Mouse (Mus musculus): Measurements from ENCODE around the gene Tpmt.

GRCm38 (mm10) chr13:47013740-47014139, 30.8 kb downstream of the Tpmt start:
- no peak for TF ChIP-seq CTCF (IDR thresholded peaks at IDR 0.05; ENCODE audit: control insufficient read depth, insufficient read depth, insufficient replicate concordance, low read depth, low read length)
- TF ChIP-seq POLR2A (IDR thresholded peaks at IDR 0.05; ENCODE audit: control insufficient read depth, low read depth, low read length), result no peak
